Mouse (Mus musculus) cerebellum, adult 9-10 months (tissue): ENCODE measurements around the gene Mlycd.

Experiments used
- DNase-seq: peaks from one replicate; pipeline ENCODE4 v3.0.0; 2022

The Mlycd gene

DNA sequence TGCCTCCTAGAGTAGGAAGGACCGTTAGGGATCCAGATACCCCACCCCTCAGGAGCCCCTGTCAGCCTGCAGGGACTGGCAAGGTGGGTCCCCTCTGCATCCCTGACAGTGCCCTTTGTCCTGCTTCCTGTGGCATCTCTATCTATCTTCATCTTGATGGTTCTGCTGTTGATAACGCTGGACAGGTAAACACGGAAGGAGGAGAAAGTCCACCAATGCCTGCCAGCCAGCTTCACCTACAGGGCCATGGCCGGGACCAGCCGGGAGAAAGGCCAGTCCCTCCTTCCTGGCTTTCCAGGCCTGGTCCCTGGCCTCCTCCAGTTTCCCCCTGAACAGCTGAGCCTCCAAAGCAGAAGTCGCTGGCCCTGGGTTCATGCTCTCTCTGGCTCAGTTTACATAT, 39.9 kb downstream of the Mlycd start:
- DNase-seq, result no peak

DNA sequence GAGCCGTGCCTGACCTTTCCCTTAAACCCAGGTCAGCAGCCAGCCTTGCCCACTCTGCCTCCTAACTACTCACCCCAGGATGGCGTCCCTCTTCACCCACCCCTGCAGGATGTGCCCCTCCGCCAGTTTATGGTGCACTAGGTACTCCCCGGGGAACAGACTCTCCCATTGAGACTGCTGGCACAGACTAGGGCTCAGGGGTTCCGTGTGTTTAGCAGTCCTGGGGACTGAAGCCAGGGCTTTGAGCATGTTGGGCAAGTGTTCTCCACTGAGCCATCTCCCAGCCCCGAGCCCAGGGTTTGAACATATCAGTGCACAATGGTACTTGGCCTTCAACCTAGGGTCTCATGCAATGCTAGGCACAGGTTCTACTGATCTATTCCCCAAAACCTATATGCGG, 40.8 kb downstream of the Mlycd start:
- no peak for DNase-seq

- DNase-seq, result no peak
These were observed 41.7 kb downstream of the Mlycd start for GRCm38 (mm10) chr8:119436331-119436730.

GRCm38 (mm10) chr8:119436933-119437332, 42.3 kb downstream of the Mlycd start:
- DNase-seq, result no peak

DNA sequence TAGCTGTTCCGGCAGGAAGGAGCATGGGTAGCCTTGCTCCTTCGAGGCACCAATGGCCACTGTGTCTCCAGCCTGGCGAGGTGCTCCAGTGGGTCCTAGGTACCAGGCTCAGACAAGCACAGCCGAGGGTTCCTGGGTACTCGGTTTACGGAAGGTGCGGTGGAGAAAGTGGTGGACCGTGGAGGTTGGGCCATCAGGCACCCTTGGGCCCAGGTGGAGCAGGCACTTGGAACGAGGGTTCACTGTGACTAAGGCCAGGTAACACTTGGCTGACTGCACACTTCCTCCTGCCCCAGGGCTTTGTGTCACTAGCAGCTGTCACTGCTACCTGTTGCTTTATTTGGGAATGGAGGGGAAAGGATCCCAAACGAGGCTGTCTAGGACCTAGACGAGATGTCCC, 42.8 kb downstream of the Mlycd start:
- no peak for DNase-seq

- DNase-seq, result no peak
These were observed 44.2 kb downstream of the Mlycd start for GRCm38 (mm10) chr8:119438876-119439275.

DNA sequence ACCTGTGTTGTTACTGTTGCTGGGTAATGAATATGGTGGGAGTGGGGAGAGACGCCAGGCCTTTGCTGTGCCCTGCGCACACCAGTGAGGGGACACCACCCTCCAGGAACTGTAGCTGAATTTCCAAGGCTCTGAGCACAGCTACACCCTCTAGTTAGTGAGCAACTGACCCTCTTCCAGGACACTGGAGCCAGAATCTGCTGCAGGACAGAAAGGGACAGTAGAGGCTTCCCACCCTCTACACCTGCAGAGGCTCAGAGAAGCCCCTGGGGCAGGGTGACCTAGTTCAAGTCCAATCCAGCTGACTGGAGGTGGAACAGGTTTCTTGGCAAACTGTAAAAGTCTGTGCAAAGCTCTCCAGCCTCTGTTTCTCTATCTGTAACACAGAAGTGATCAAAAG, 44.7 kb downstream of the Mlycd start:
- DNase-seq, result no peak

DNA sequence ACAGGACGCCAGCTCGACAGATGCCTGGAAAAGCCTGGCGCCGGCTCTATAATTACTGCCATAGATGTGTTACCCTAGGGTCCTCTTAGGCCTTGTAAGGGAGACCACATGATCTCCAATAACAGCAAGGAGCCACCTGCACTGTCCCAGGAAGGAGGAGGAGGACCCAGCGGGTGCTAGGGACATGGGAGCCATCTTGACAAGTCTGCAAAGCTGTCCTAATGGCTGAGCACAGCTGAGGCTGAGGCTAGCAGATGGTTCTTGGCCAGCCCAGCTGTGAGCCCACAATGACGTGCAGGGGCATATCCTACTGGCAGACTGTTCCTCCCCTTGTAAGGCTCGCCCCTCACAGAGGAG, 45.2 kb downstream of the Mlycd start:
- no peak for DNase-seq

GRCm38 (mm10) chr8:119440250-119440951, 45.7 kb downstream of the Mlycd start:
- peak; percentile 51 for DNase-seq

DNA sequence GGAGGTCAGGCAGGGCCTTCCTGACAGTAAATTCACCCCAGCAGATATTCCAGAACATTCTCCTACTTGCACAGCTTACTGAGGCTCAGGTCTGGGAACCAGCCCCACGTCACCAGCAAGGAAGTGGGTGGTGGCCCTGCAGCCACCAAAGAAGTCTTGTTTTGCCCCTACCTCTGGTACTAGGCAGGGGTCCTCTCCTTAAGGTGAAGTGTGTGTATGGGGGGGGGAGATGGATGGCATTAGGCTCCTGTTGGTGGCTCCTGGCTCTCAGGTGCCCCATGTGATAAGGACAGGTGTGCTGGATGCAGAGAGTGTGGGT, 46.2 kb downstream of the Mlycd start:
- no peak for DNase-seq

DNA sequence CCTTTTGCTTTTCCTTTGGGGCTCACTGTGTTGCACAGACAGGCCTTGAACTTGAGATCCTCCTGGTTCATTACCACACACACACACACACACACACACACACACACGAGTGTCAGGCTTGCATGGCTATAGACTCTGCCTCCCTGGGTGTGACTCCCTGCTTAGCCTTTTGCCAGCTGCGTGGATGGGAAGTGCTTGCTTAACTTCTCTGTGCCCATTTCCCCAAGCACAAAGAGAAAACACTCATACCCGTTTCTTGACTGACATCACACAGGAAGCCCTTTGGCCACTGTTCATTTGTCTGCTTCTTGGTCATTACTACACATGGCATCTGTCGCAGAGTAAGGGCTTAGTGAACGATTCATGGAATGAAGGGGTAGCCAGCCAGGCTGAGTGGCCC, 47.3 kb downstream of the Mlycd start:
- DNase-seq, result no peak

- DNase-seq, result no peak
These were observed 48.3 kb downstream of the Mlycd start for GRCm38 (mm10) chr8:119442970-119443369.

- DNase-seq, result peak; percentile 71
These were observed 51.7 kb downstream of the Mlycd start, which contains the start of gene Necab2 for GRCm38 (mm10) chr8:119446211-119446989. Necab2 (plus strand) TSS chr8:119446719.

GRCm38 (mm10) chr8:119446990-119447780, 52.5 kb downstream of the Mlycd start:
- no peak for DNase-seq

- DNase-seq, result no peak
These were observed 53.1 kb downstream of the Mlycd start for GRCm38 (mm10) chr8:119447781-119448170.

- DNase-seq, result no peak
These were observed 54.9 kb downstream of the Mlycd start for GRCm38 (mm10) chr8:119449627-119450026.

- no peak for DNase-seq
These were observed 56.5 kb downstream of the Mlycd start for GRCm38 (mm10) chr8:119451131-119451530.

DNA sequence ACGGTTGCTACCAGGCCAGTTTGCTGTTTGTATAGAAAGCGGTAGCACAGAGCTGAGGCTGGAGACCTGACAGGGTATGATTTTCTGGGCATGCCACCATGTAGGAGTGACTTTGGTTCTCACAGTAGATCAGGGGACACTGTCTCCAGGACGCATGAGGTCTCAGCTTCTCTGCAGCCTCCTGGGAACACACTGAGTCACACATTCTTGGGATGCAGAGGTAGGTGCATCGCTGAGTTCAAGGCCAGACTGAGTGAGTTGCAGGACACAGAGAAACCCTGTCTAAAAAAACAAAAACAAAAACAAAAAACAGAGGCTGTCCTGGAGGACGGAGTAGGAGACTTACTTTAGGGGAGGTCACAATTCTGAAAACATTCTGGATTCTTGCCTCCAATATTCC, 58.2 kb downstream of the Mlycd start:
- DNase-seq, result no peak

GRCm38 (mm10) chr8:119456045-119456444, 61.4 kb downstream of the Mlycd start:
- DNase-seq, result no peak

DNA sequence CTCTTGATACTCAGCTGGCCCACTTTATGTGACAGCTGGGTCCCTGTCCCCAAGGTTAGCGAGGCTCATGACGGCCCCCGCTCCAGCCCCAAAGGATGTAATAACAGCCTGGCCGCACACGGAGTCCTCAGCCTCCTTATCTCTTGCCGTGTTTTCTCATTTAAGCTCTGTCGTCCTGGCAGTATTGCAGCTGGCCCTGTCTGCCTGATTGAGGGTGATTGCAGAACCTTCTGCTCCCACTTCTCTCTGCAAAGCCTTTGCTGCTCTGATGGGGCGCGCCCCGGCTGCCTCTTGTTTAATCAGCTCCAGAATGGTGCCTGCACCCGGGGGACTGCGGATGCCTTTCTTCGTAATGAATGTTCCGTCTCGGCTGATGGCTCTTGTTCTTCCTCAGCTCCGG, 65.0 kb downstream of the Mlycd start:
- no peak for DNase-seq
